Mouse (Mus musculus) brain, embryonic 14.5 days (tissue): ENCODE results near the gene Rtn4r.

Source experiments
- CTCF ChIP-seq: fragments of 200-500 bp; IDR thresholded peaks from 2 replicates; pipeline ENCODE4 v1.5.1; 2012; ENCODE audit warnings: inconsistent platforms, mild to moderate bottlenecking, moderate library complexity, borderline replicate concordance; ENCODE audit not compliant: insufficient read depth, insufficient read length; ENCODE audit errors: extremely low read depth
- POLR2A ChIP-seq: fragments of 200-500 bp; IDR thresholded peaks from 2 replicates; pipeline ENCODE4 v1.6.1; 2012; ENCODE audit warnings: mild to moderate bottlenecking, inconsistent platforms, borderline replicate concordance; ENCODE audit not compliant: poor library complexity, insufficient read depth, insufficient read length, severe bottlenecking; ENCODE audit errors: extremely low read depth

DNA sequence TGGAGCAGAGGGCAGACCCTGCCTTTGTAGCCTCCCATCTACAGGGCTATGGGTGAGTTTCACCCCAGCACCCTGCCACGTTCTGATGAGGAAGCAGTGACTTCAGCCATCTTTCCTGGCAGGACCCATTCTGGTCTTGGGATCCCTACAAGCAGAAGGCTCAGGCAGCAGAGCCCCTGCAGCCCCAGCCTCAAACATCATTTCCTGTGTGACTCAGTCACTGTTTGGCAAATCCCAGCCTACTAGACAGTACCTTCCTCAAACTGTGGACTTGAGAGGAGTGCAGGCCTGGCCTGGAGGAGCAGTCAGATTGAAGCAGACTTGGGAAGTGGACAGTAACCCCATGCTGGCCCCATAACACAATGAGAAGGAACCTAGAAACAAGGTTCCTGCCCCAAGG lies 33.7 kb downstream of the Rtn4r start:
- no peak for TF ChIP-seq POLR2A
- TF ChIP-seq CTCF: no peak
